Mouse (Mus musculus) retina, adult 2 months (tissue): ENCODE measurements around the gene Unc93b1.
"Not testable (repeated sequence)": the region's sequence is repeated elsewhere in the genome, so short reads cannot be mapped to it uniquely, and the experiment has no call there.

ENCODE experiments used
- DNase-seq: peaks from one replicate; pipeline ENCODE4 v3.0.0-alpha.2; 2012; ENCODE audit warnings: low read depth, low spot score

Gene Unc93b1

GRCm38 (mm10) chr19:3946715-3947114, 11.7 kb downstream of the Unc93b1 start:
- peak; percentile 44 for DNase-seq

- no peak for DNase-seq
Measured at GRCm38 (mm10) chr19:3947813-3948212, 12.8 kb downstream of the Unc93b1 start.

GRCm38 (mm10) chr19:3948546-3948945, 13.6 kb downstream of the Unc93b1 start:
- no peak for DNase-seq

GRCm38 (mm10) chr19:3950331-3950730, 15.3 kb downstream of the Unc93b1 start:
- DNase-seq, result no peak

- no peak for DNase-seq
Measured at GRCm38 (mm10) chr19:3951461-3951860, 16.5 kb downstream of the Unc93b1 start.

- DNase-seq, result no peak
Measured at GRCm38 (mm10) chr19:3952099-3952498, 17.1 kb downstream of the Unc93b1 start.

- no peak for DNase-seq
Measured at GRCm38 (mm10) chr19:3955033-3955432, 20.0 kb downstream of the Unc93b1 start.

- DNase-seq, result no peak
Measured at GRCm38 (mm10) chr19:3955804-3956203, 20.8 kb downstream of the Unc93b1 start.

GRCm38 (mm10) chr19:3957296-3958036, 22.5 kb downstream of the Unc93b1 start:
- not testable (repeated sequence) for DNase-seq

- no peak for DNase-seq
Measured at GRCm38 (mm10) chr19:3958470-3958869, 23.5 kb downstream of the Unc93b1 start, which contains the start of gene Aldh3b3. TSS of gene Aldh3b3 (plus strand) at chr19:3958645.

- no peak for DNase-seq
Measured at GRCm38 (mm10) chr19:3959030-3959429, 24.0 kb downstream of the Unc93b1 start.

GRCm38 (mm10) chr19:3960211-3960610, 25.2 kb downstream of the Unc93b1 start:
- DNase-seq, result no peak

GRCm38 (mm10) chr19:3961805-3962204, 26.8 kb downstream of the Unc93b1 start:
- DNase-seq, result not testable (repeated sequence)

- no peak for DNase-seq
Measured at GRCm38 (mm10) chr19:3962469-3962868, 27.5 kb downstream of the Unc93b1 start.

GRCm38 (mm10) chr19:3964030-3964429, 29.0 kb downstream of the Unc93b1 start:
- no peak for DNase-seq

GRCm38 (mm10) chr19:3966330-3967075, 31.5 kb downstream of the Unc93b1 start:
- DNase-seq, result no peak

- no peak for DNase-seq
Measured at GRCm38 (mm10) chr19:3967258-3967657, 32.3 kb downstream of the Unc93b1 start.

GRCm38 (mm10) chr19:3972229-3972628, 37.2 kb downstream of the Unc93b1 start, which contains the start of gene Aldh3b2:
TSS of gene Aldh3b2 (plus strand) at chr19:3972328.
- DNase-seq, result no peak

- DNase-seq, result not testable (repeated sequence)
Measured at GRCm38 (mm10) chr19:3974608-3975007, 39.6 kb downstream of the Unc93b1 start.

- no peak for DNase-seq
Measured at GRCm38 (mm10) chr19:3975866-3976265, 40.9 kb downstream of the Unc93b1 start.

GRCm38 (mm10) chr19:3980309-3980708, 45.3 kb downstream of the Unc93b1 start:
- DNase-seq, result peak; percentile 69

- no peak for DNase-seq
Measured at GRCm38 (mm10) chr19:3980917-3981316, 45.9 kb downstream of the Unc93b1 start.
